Mouse (Mus musculus): Measurements from ENCODE around the gene Trappc6a.

DNA sequence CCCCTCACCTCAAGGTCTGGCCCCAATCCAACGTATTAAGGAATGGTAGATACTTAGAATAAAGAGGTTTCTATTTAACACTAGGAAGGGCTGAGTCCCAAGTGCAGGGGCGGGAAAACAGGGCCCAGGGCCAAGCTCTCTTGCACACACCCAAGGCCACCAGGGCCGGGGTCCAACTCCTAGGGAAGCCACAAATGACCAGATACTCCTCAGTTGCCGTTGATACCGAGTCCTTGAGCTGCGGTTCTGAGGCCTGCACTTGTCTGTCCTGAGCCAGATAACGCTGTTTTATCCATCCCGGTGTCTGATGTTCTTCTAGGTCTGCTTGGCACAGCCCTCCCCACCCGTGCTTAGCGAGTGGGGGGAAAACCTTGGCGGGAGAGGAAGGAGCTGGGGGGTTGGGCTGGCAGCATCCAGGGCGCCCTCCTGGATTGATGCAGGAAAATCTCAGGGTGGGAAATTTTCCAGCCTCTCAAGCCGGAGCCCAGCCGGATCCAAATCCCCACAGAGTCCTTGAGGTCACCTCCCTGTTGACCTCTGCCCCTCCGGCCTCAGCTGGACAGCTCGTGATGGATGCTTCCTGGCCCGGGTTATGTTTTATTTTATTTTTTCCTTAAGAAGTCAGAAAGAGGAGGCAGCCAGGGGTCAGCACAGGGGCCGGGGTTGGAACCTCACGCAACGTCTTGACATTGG is 12.5 kb upstream of the Trappc6a start:
- TF ChIP-seq CTCF (IDR thresholded peaks at IDR 0.05; ENCODE audit: low read depth, low read length) (no peak), POLR2A (IDR thresholded peaks at IDR 0.05; ENCODE audit: insufficient read depth, low read length) (no peak), EP300 (IDR thresholded peaks at IDR 0.05; ENCODE audit: insufficient read depth, low read depth, low read length) (no peak)
